Mouse (Mus musculus) left cerebral cortex, postnatal 10 days (tissue): ENCODE measurements at regions not wholly inside any gene's neighbourhood (a gene's known extent, or its start where the extent isn't known, plus 50 kb on each side); places are given as distances from the start of the nearest gene placed in this dataset.

Experiments
- DNase-seq, 2 experiments: peaks; one replicate each; pipeline ENCODE4 v3.0.0; 2021 to 2022; ENCODE audit warnings: low spot score in 2 of 2, mixed read lengths in 1 of 2; ENCODE audit errors: extremely low spot score in 1 of 2
- intact Hi-C: fragments of 180-260 bp; cut with DNase I; formaldehyde crosslinking; loops from one replicate; pipeline ENCODE4 v1.15.1; 2025

GRCm38 (mm10) chr13:85437875-85438274 is 148.9 kb upstream of the Rasa1 start:
- intact Hi-C loops, result no loop called here
- DNase-seq, result no peak

- DNase-seq, result no peak
These were observed 148.1 kb upstream of the Rasa1 start for GRCm38 (mm10) chr13:85437009-85437408.

GRCm38 (mm10) chr13:85436254-85436653 is 147.3 kb upstream of the Rasa1 start:
- intact Hi-C loops, result no loop called here
- DNase-seq, result no peak

More at GRCm38 (mm10) chr13:85437009-85437408, 148.1 kb upstream of the Rasa1 start:
- intact Hi-C loops, result no loop called here

- intact Hi-C loops, result no loop called here
- DNase-seq, result no peak
These were observed 141.9 kb upstream of the Rasa1 start for GRCm38 (mm10) chr13:85430821-85431220.

- DNase-seq, result no peak
- intact Hi-C loops, result no loop called here
These were observed 141.1 kb upstream of the Rasa1 start for GRCm38 (mm10) chr13:85430040-85430439.

- no peak for DNase-seq
- intact Hi-C loops, result no loop called here
These were observed 129.7 kb upstream of the Rasa1 start for GRCm38 (mm10) chr13:85418671-85419070.

- intact Hi-C loops, result no loop called here
- DNase-seq, result no peak
These were observed 126.0 kb upstream of the Rasa1 start for GRCm38 (mm10) chr13:85414951-85415350.

GRCm38 (mm10) chr13:85411327-85411726 is 122.4 kb upstream of the Rasa1 start:
- DNase-seq, result no peak
- intact Hi-C loops, result no loop called here

GRCm38 (mm10) chr13:85398834-85399233 is 109.9 kb upstream of the Rasa1 start:
- intact Hi-C loops, result no loop called here
- no peak for DNase-seq

GRCm38 (mm10) chr13:85376338-85376998 is 87.5 kb upstream of the Rasa1 start:
- intact Hi-C loops, result no loop called here
- no peak for DNase-seq

- DNase-seq, result no peak
- intact Hi-C loops, result no loop called here
These were observed 70.7 kb upstream of the Rasa1 start for GRCm38 (mm10) chr13:85359621-85360020.

- intact Hi-C loops, result no loop called here
- DNase-seq, result no peak
These were observed 70.2 kb upstream of the Rasa1 start for GRCm38 (mm10) chr13:85359143-85359542.

GRCm38 (mm10) chr13:85352061-85352460 is 63.1 kb upstream of the Rasa1 start:
- intact Hi-C loops, result no loop called here
- DNase-seq, result no peak
